Mouse (Mus musculus): ENCODE data around the gene Ank.
A peak's percentile ranks its signal among the peaks of the same experiment; 100 is the strongest.
"Not testable (repeated sequence)": the region's sequence is repeated elsewhere in the genome, so short reads cannot be mapped to it uniquely, and the experiment has no call there.

Gene Ank

DNA sequence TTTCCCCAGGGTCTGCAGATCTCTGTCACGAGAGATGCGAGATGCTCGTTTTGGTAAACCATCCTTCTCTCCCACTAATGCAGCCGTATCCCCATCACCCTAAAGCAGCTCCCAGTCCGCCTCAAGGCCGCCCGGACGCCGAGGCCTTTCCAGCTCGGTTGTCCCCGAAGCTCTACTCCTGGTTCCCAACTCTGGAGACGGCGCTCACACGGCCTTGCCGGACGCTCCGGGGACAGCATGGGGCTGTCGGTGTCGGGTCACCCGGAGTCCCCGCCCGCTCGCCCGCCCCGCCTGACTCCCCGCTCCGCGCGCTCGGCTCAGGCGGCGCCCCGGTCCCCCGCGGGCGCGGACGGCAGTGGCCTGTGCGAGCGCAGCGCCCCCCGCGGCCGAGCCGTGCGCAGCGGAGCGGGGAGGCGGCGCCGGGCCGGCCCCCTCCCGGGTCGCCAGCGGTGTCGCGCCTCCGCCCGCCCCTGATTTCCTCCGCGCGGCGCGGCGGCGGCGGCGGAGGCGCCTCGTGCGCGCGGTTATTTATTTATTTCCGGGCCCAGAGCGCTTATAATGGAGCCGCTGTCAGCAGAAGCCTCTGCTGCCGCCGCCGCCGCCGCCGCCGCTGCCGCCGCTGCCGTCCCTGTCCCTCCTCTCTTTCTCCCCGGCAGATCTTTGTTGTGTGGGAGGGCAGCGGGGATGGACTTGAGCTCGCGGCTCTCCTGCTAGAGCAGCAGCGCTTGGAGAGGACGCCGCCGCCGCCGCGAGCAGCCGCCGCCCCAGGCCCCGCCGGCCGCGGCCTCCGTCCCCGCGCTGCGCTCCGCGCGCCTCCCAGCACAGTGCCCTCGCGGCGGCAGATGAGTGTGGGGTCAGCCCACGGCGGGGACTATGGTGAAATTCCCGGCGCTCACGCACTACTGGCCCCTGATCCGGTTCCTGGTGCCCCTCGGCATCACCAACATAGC lies at the start of gene Ank:
Ank (plus strand) TSS at position 547 of the 950 bp plus-strand sequence.
- peak; percentile 81 for DNase-seq (ENCODE audit: low spot score)

DNA sequence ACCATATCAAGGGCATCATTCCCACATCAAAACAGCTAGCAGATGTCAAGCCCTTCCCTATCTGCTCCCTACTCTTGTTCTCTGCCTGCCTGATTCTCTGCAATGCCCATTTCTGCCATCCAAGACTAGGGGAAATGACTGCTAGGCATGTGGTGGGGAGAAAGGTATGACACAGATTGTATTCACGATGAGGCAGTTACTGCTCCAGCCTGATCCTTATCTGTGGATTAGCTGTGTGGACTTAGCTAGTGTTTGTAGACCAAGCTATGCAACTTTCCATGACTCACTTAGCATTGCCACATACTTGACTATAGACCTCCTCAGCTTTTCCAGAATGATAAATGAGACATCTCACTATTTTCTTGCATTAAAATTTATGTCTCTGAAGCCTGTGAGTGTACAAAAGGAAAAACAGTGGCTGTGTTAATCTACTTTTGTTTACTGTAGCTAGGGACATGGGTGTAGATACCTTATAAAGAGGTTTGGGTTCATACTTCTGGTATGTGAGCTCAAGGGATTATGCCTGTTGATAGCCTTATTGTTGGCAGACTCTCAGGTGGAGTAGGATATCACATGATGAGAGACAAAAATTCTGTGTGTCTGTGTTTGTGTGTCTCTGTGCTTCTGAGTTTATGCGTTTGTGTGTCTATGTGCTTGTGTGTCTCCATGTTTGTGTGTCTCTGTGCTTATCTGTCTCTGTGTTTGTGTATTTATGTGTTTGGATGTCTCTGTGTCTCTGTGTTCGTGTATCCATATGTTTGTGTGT lies 47.7 kb upstream of the Ank start:
- DNase-seq (ENCODE audit: low spot score), result no peak

DNA sequence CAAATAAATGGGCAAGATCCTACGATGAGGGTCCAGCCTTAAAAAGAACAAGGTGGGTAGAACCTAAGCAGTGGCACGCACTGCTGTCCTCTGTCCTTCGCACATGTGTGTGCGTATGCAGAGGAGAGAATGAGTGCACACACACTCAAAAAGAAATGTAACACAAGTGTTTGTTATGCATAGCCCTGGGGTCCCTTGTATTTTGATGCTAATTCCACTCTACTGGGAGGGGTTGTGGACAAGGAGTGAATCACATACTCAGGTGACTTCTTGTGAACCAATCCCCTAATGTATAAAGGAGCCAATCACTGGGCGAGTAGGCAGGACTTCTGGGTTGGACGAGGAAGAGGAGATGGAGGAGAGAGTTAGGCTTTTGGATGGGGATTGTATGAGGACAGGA lies 44.9 kb upstream of the Ank start:
- no peak for DNase-seq (ENCODE audit: low spot score)

- no peak for DNase-seq (ENCODE audit: low spot score)
These were observed 38.9 kb upstream of the Ank start for GRCm38 (mm10) chr15:27427581-27427980.

GRCm38 (mm10) chr15:27430241-27430640 lies 36.2 kb upstream of the Ank start:
- no peak for DNase-seq (ENCODE audit: low spot score)

DNA sequence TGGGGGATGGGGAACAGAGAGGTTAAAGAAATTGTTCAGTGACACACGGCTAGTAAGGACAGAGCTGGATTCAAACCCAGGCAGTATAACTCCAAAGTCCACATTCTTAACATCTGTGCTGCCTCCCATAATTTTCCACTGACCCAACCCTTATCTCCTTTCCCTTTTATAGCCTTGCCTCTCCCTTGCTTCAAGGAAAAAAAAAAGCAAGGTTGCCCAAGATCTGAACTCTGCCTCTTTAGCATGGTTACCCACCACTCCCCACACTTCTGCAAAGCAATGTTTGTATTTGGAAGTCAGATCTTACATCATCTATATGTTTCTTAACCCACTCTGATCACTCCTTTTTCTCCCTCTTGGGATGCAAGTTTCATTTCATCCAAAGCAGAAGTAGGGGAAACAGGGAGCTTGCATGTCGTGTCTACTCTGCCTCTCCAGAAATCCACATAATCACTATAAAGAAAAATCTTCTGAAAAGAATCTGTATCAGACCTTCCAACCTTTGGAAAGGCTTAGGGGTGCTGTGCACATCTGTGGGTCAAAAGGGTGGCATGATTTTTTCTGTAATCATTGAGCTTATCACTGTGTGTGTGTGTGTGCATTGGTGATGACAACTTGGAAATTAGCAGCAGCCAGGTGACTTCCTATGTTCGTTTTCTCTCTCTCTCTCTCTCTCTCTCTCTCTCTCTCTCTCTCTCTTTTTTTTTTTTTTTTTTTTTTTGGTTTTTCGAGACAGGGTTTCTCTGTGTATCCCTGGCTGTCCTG lies 33.4 kb upstream of the Ank start:
- DNase-seq (ENCODE audit: low spot score), result no peak

- DNase-seq (ENCODE audit: low spot score), result no peak
These were observed 31.1 kb upstream of the Ank start for GRCm38 (mm10) chr15:27435409-27435808.

- no peak for DNase-seq (ENCODE audit: low spot score)
These were observed 30.3 kb upstream of the Ank start for GRCm38 (mm10) chr15:27436194-27436593.

DNA sequence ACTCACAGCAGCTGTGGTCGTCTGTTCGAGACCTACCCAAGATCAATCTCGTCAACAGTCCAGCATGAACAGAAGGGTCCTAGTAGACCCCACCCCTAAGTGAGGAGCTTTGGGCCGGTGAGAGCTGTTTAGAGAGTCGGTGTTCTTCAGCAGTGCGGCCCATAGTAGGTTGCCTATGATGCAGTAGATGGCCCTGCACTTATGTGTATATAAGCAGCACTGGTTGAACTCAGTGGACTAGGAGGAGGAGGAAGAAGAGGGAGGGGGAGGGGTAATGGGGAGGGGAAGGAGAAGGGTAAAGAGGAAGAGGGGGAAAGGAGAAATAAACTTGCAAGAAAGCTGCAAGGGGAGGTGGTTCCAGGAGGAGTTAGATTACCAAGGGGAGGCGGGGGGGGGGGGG lies 25.4 kb upstream of the Ank start:
- DNase-seq (ENCODE audit: low spot score), result no peak

GRCm38 (mm10) chr15:27441529-27441928 lies 24.9 kb upstream of the Ank start:
- DNase-seq (ENCODE audit: low spot score), result no peak

DNA sequence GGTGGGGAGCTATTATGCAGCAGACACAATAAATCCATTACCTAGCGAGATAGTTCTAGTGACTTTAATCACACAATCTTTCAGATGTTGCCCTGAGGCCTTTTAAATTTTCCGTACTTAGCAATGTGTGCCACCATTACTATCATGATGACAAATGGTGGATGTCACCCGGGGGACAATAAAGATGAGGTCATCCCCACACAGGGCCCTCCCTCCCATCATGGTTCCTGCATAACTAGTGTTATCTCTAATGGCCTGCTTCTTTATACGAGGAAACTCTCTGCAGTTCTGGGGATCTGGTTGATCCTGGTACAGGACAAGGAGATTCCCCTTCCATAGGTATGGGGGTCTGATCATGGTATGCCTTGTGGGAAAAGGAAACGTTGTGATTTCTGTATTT lies 24.5 kb upstream of the Ank start:
- no peak for DNase-seq (ENCODE audit: low spot score)

DNA sequence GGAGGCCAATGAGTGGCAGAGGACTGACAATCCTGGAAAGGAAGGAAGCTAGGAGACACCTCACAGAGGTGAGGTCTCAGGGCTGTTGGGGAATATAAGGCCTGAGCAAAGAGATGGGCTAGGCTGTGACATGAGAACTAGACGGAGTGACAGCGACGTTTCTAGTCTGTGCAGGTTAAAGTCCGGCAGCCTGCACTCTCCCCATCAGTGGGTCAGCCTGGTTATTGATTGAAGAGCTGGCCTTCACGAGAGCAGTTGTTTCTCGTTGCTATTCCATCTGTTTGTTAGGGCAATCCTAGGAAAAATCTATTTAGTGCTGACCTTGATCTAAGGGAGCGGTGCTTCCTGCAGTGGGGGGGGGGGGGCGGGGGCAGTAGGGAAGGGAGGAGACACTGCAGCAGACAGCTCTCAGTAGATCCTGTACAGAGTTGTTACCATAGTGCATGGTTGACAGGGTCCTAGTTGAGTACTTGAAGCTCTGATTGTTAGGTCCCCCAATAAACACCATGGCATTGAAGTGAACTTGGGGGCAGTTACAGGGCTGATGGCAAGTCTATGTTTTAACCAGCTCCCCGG lies 21.6 kb upstream of the Ank start:
- no peak for DNase-seq (ENCODE audit: low spot score)

GRCm38 (mm10) chr15:27450689-27451088 lies 15.8 kb upstream of the Ank start:
- DNase-seq (ENCODE audit: low spot score), result no peak

DNA sequence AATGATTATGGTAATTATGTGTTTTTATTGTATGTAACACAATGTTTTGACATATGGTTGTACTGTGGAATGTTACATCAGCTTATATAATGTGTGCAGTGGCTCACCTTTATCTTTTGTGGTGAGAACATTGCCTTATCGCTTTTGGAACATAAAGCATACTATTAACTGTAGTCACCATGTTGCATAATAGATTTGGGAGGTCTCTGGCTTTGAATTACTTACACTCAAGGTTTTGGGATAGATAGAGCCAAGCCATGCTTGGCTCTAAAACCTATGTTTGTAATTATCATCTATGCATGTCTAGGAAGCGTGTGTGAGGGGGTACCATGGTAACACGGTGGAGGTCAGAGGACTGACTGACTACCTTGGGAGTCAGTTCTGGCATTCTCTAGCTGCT lies 14.7 kb upstream of the Ank start:
- DNase-seq (ENCODE audit: low spot score), result no peak

DNA sequence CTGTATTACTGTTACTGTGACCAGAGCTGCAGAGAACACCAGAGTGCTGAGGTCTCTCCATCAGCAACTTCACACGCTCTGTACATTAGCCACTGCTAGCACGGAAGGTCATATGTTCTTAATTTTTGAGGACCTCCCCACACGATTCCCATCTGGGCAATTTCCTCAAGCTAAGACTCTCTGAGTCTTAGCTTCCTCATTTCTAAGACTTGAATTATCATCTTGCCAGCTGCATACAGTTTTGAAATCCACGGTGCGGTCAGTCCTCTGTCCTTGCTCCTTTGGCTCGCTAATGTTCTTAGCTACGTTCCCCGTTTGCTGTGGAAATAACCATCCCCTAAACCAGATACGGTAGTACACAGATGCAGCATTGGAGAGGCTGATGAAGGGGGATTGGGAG lies 14.0 kb upstream of the Ank start:
- DNase-seq (ENCODE audit: low spot score), result no peak

- DNase-seq (ENCODE audit: low spot score), result no peak
These were observed 9.5 kb upstream of the Ank start for GRCm38 (mm10) chr15:27457001-27457400.

- DNase-seq (ENCODE audit: low spot score), result not testable (repeated sequence)
These were observed 6.7 kb upstream of the Ank start for GRCm38 (mm10) chr15:27459781-27460180.

DNA sequence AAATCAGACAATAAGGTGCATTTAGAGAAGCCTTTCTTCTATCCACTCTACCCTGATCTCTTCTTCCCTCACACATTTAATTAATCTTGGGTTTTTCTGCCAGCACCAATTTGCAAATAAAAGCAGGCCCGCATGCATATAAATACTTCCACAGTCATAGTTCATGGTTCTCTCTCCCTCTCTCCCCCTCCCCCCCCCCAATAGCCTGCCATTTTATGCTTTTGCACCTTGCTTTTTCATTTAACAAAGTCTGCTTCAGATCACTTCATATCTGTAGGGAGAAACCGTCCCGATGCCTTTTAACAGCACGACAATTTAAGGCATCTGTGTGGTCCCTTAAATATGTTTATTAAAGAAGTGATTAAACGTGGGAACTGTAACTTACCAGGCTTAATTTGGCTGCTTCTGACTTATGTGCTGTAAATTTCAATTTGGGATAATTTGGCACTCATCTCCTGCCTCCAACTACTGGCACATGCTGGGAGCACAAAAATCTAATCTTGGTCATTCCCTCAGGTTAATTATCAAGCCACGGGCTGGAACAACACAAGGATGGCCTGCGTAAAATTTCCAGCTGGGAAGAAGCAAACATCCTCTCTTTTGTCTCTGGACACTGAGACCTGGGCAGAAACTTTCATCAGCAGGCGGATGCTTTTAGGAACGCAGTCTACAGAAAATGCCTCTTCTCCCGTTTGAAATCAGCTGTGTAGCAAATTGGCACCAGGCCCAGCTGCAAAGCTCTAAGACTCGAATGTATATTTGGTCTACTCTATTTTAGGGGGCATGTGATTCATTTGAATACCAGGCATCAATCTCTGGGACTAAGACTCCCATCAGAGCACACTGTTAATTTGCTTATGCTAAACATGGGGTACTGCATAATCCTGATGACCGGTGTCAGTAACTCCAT lies 4.9 kb upstream of the Ank start:
- no peak for DNase-seq (ENCODE audit: low spot score)

DNA sequence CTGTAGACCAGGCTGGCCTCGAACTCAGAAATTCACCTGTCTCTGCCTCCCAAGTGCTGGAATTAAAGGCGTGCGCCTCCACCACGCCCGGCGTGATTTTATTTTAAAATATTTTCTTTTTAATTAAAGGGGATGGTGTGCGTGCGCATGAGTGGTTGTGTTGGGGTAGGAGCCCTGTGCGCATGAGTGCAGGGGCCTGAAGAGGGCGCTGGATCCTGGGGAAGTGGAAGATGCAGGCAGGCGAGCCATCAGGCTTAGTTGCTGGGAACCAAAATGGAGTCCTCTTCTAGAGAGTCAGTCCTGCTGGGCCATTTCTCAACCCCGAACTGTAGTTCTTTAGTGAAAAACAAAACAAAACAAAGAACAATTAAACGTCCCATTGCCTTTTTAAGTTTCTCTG lies 2.6 kb upstream of the Ank start:
- no peak for DNase-seq (ENCODE audit: low spot score)

DNA sequence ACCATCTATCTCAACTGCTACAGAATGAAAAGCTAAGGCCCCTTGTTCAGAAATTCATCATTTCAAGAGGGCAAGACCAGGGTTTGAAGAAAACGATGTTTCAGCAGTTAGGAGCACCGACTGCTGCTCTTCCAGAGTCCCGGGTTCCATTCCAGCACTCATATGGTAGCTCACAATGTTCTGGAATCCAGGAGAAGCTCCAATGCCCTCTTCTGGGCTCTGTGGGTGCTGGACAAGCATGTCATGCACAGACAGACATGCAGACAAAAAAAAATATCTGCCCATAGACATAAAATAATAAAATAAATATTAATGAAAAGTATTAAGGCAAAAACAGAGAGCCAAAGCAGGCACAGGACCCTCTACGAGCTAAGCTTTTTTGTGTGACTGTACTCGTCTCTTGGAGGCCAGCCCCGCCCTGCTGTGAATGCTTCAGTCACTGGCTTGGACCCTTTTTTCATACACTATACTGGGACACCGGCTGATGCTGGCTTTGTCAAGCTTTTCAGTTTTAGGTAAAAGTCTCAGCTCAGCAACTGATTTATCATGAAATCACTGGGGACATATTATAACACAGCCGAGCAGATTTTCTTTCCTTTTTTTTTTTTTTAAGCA lies 979 bp upstream of the Ank start:
- DNase-seq (ENCODE audit: low spot score), result no peak

- DNase-seq (ENCODE audit: low spot score), result no peak
These were observed 609 bp downstream of the Ank start for GRCm38 (mm10) chr15:27467081-27467491.

Data from urinary bladder, postnatal 25 days (tissue).